Mouse (Mus musculus): ENCODE measurements around the gene Abcb1a. TPM values are rescaled to one million over a fixed set of nuclear protein-coding genes. Genes with fewer than 3 reads are reported as not detected.

The Abcb1a gene
- polyA plus RNA-seq, 2 experiments, result 0.50 to 0.74 TPM

- DNase-seq (ENCODE audit: low read depth in 3 of 3, low spot score in 3 of 3) (no peak), ATAC-seq (ENCODE audit: insufficient read depth) (no peak)
- Histone ChIP-seq H3K27me3 (ENCODE audit: control insufficient read depth, insufficient read depth, low read length) (no peaks in the 10 kb centered on the region), H3K9me3 (ENCODE audit: control insufficient read depth, low read length) (no peaks in the 10 kb centered on the region), H3K4me3 (ENCODE audit: insufficient read depth in 1 of 2, low read depth in 2 of 2, low read length in 2 of 2) (no peak overlapping the region), H3K36me3 (replicated peaks; ENCODE audit: control insufficient read depth, insufficient read depth, low read depth) (no peaks in the 10 kb centered on the region), H3K9ac (replicated peaks) (no peak overlapping the region), H3K27ac (no peak overlapping the region), H3K4me2 (ENCODE audit: low read depth) (no peak overlapping the region), H3K4me1 (replicated peaks; ENCODE audit: control insufficient read depth in 2 of 2, insufficient read depth in 2 of 2, low read length in 1 of 2) (no peaks in the 10 kb centered on the region)
- no peak for TF ChIP-seq EP300 (IDR thresholded peaks at IDR 0.05; ENCODE audit: low read depth)
- 59% methylated on average over 2 of the region's 2 CpGs for WGBS (ENCODE audit: insufficient replicate concordance)
These were observed 118.9 kb downstream of the Abcb1a start for GRCm38 (mm10) chr5:8778751-8779150.

- H3K4me1 ChIP-seq (replicated peaks; ENCODE audit: control insufficient read depth in 2 of 2, insufficient read depth in 2 of 2, low read length in 1 of 2), result no peaks in the 10 kb centered on the region
- no peaks in the 10 kb centered on the region for H3K27me3 ChIP-seq (ENCODE audit: control insufficient read depth, insufficient read depth, low read length)
- no peaks in the 10 kb centered on the region for H3K36me3 ChIP-seq (replicated peaks; ENCODE audit: control insufficient read depth, insufficient read depth, low read depth)
- no peak overlapping the region for H3K27ac ChIP-seq
- H3K4me3 ChIP-seq (ENCODE audit: insufficient read depth in 1 of 2, low read depth in 2 of 2, low read length in 2 of 2), result no peak overlapping the region
- no peak for TF ChIP-seq CTCF (IDR thresholded peaks at IDR 0.05; ENCODE audit: low read depth)
- WGBS (ENCODE audit: insufficient replicate concordance), result 54% methylated on average over 4 of the region's 4 CpGs
- H3K9me3 ChIP-seq (ENCODE audit: control insufficient read depth, low read length), result no peaks in the 10 kb centered on the region
- no peak overlapping the region for H3K9ac ChIP-seq (replicated peaks)
- DNase-seq (ENCODE audit: low read depth in 3 of 3, low spot score in 3 of 3) (no peak), ATAC-seq (ENCODE audit: insufficient read depth) (no peak)
- H3K4me2 ChIP-seq (ENCODE audit: low read depth), result no peak overlapping the region
These were observed 132.4 kb downstream of the Abcb1a start for GRCm38 (mm10) chr5:8792281-8792680.

Other genes starting within 250 kb of the Abcb1a start
- 13.6 and 24.8 TPM in 2 replicates for gene Dbf4, start 237.4 kb upstream of the Abcb1a start, polyA plus RNA-seq (2012; rRNA removed)
- gene Dbf4, start 237.4 kb upstream of the Abcb1a start, polyA plus RNA-seq (2014; fragmentation: Nextera tagmentation; extraction: Ambion mirVana), result 32.9 and 34.4 TPM in 2 replicates
- 2.2 and 3.4 TPM in 2 replicates for gene Slc25a40, start 237.2 kb upstream of the Abcb1a start, polyA plus RNA-seq (2012; rRNA removed)
- gene Slc25a40, start 237.2 kb upstream of the Abcb1a start, polyA plus RNA-seq (2014; fragmentation: Nextera tagmentation; extraction: Ambion mirVana), result 3.7 and 4.2 TPM in 2 replicates
- gene Rundc3b, start 37.1 kb upstream of the Abcb1a start, polyA plus RNA-seq (2012; rRNA removed), result 0.06 and 0.10 TPM in 2 replicates
- 0.06 and 0.13 TPM in 2 replicates for gene Rundc3b, start 37.1 kb upstream of the Abcb1a start, polyA plus RNA-seq (2014; fragmentation: Nextera tagmentation; extraction: Ambion mirVana)
- 0.20 and 0.22 TPM in 2 replicates for gene Abcb1b, start 138.1 kb downstream of the Abcb1a start, polyA plus RNA-seq (2012; rRNA removed)
- gene Abcb1b, start 138.1 kb downstream of the Abcb1a start, polyA plus RNA-seq (2014; fragmentation: Nextera tagmentation; extraction: Ambion mirVana), result 0.84 and 0.87 TPM in 2 replicates
- gene Abcb4, start 233.6 kb downstream of the Abcb1a start, polyA plus RNA-seq (2012; rRNA removed), result 15.7 and 25.1 TPM in 2 replicates
- gene Abcb4, start 233.6 kb downstream of the Abcb1a start, polyA plus RNA-seq (2014; fragmentation: Nextera tagmentation; extraction: Ambion mirVana), result 27.1 and 31.8 TPM in 2 replicates